Mouse (Mus musculus) testis, adult 2 months (tissue): Measurements from ENCODE around the gene Usp24. TPM values are rescaled to one million over a fixed set of nuclear protein-coding genes. Genes with fewer than 3 reads are reported as not detected.

Experiments used
- H3K27ac ChIP-seq: fragments of 200-500 bp; 2 replicates; pipeline ENCODE4 v1.5.1; 2012; ENCODE audit warnings: low read depth, low read length; ENCODE audit not compliant: control insufficient read depth, insufficient read depth
- H3K27me3 ChIP-seq: fragments of 200-500 bp; 2 replicates; pipeline ENCODE4 v1.6.1; 2012; ENCODE audit warnings: mild to moderate bottlenecking, low read length, moderate library complexity; ENCODE audit not compliant: control insufficient read depth, insufficient read depth
- H3K36me3 ChIP-seq: fragments of 200-500 bp; 2 replicates; pipeline ENCODE4 v1.6.1; 2012; ENCODE audit warnings: mild to moderate bottlenecking, low read length; ENCODE audit not compliant: control insufficient read depth, insufficient read depth
- H3K4me1 ChIP-seq: fragments of 200-500 bp; 2 replicates; pipeline ENCODE4 v1.6.1; 2012; ENCODE audit warnings: low read length; ENCODE audit not compliant: control insufficient read depth, insufficient read depth
- H3K4me3 ChIP-seq: fragments of 200-500 bp; 2 replicates; pipeline ENCODE4 v1.5.1; 2012; ENCODE audit warnings: low read depth, mild to moderate bottlenecking, low read length, moderate library complexity, mixed read lengths; ENCODE audit not compliant: control insufficient read depth
- CTCF ChIP-seq: fragments of 200-500 bp; IDR thresholded peaks from 2 replicates; pipeline ENCODE4 v1.5.1; 2012; ENCODE audit warnings: low read depth, mild to moderate bottlenecking, inconsistent platforms, low read length, moderate library complexity; ENCODE audit not compliant: control insufficient read depth, insufficient read depth, insufficient replicate concordance
- POLR2A ChIP-seq: fragments of 200-500 bp; IDR thresholded peaks from 2 replicates; pipeline ENCODE4 v1.6.1; 2012; ENCODE audit warnings: low read depth, mild to moderate bottlenecking, inconsistent platforms, low read length, moderate library complexity; ENCODE audit not compliant: control insufficient read depth
- polyA plus RNA-seq: library from polyadenylated mRNA; depleted of rRNA; stranded (reverse); fragments of >200 nt; gene quantifications from 2 replicates; pipeline ENCODE4 v1.2.3, GENCODE M21; 2012

The Usp24 gene
- polyA plus RNA-seq, 1 experiment, result 11.5 TPM

GRCm38 (mm10) chr4:106430431-106430830, 114.4 kb downstream of the Usp24 start:
- Histone ChIP-seq H3K27me3 (no peaks in the 10 kb centered on the region), H3K4me1 (no peaks in the 10 kb centered on the region), H3K27ac (no peak overlapping the region), H3K36me3 (peaks cover 3% of the 10 kb centered on the region), H3K4me3 (no peak overlapping the region)
- TF ChIP-seq CTCF (no peak), POLR2A (no peak)

- no peaks in the 10 kb centered on the region for H3K27me3 ChIP-seq
- no peak for TF ChIP-seq POLR2A
- TF ChIP-seq CTCF, result no peak
- H3K4me1 ChIP-seq, result no peaks in the 10 kb centered on the region
- no peak overlapping the region for H3K4me3 ChIP-seq
- peaks cover 9% of the 10 kb centered on the region for H3K36me3 ChIP-seq
- H3K27ac ChIP-seq, result no peak overlapping the region
Observed at GRCm38 (mm10) chr4:106435426-106435825, 119.4 kb downstream of the Usp24 start.

GRCm38 (mm10) chr4:106436475-106436874, 120.5 kb downstream of the Usp24 start:
- Histone ChIP-seq H3K27ac (no peak overlapping the region), H3K4me3 (no peak overlapping the region), H3K36me3 (peaks cover 9% of the 10 kb centered on the region), H3K4me1 (no peaks in the 10 kb centered on the region), H3K27me3 (no peaks in the 10 kb centered on the region)
- TF ChIP-seq CTCF, result peak; percentile 35; the same call in 1 of the 2 replicates
- no peak for TF ChIP-seq POLR2A

GRCm38 (mm10) chr4:106437207-106437606, 121.2 kb downstream of the Usp24 start:
- H3K4me1 ChIP-seq, result no peaks in the 10 kb centered on the region
- TF ChIP-seq POLR2A (no peak), CTCF (no peak)
- no peak overlapping the region for H3K27ac ChIP-seq
- H3K36me3 ChIP-seq, result peaks cover 9% of the 10 kb centered on the region
- no peak overlapping the region for H3K4me3 ChIP-seq
- H3K27me3 ChIP-seq, result no peaks in the 10 kb centered on the region

- TF ChIP-seq POLR2A, result no peak
- no peak for TF ChIP-seq CTCF
- no peak overlapping the region for H3K4me3 ChIP-seq
- no peak overlapping the region for H3K27ac ChIP-seq
- no peaks in the 10 kb centered on the region for H3K4me1 ChIP-seq
- peaks cover 9% of the 10 kb centered on the region for H3K36me3 ChIP-seq
- H3K27me3 ChIP-seq, result no peaks in the 10 kb centered on the region
Observed at GRCm38 (mm10) chr4:106438763-106439162, 122.8 kb downstream of the Usp24 start.

- Histone ChIP-seq H3K27ac (no peak overlapping the region), H3K36me3 (peaks cover 3% of the 10 kb centered on the region), H3K4me3 (no peak overlapping the region), H3K27me3 (no peaks in the 10 kb centered on the region), H3K4me1 (no peaks in the 10 kb centered on the region)
- TF ChIP-seq CTCF (no peak), POLR2A (no peak)
Observed at GRCm38 (mm10) chr4:106443182-106443581, 127.2 kb downstream of the Usp24 start.

- no peak overlapping the region for H3K4me3 ChIP-seq
- H3K27me3 ChIP-seq, result no peaks in the 10 kb centered on the region
- no peaks in the 10 kb centered on the region for H3K36me3 ChIP-seq
- H3K4me1 ChIP-seq, result no peaks in the 10 kb centered on the region
- TF ChIP-seq CTCF (no peak), POLR2A (no peak)
- H3K27ac ChIP-seq, result no peak overlapping the region
Observed at GRCm38 (mm10) chr4:106449306-106449705, 133.3 kb downstream of the Usp24 start.

GRCm38 (mm10) chr4:106452401-106452800, 136.4 kb downstream of the Usp24 start:
- TF ChIP-seq POLR2A, result no peak
- TF ChIP-seq CTCF, result no peak
- no peaks in the 10 kb centered on the region for H3K36me3 ChIP-seq
- H3K27me3 ChIP-seq, result no peaks in the 10 kb centered on the region
- H3K27ac ChIP-seq, result no peak overlapping the region
- H3K4me1 ChIP-seq, result peaks cover 2% of the 10 kb centered on the region; the same call in 1 of the 2 replicates
- no peak overlapping the region for H3K4me3 ChIP-seq
